Mouse (Mus musculus) heart, embryonic 10.5 days (tissue): ENCODE data around the gene Hesx1. TPM values are rescaled to one million over a fixed set of nuclear protein-coding genes. Genes with fewer than 3 reads are reported as not detected.

Experiments
- DNase-seq: peaks from one replicate; pipeline ENCODE4 v3.0.0-alpha.2; 2017; ENCODE audit warnings: low spot score
- H3K27ac ChIP-seq: fragments of 300-500 bp; sonication (generic); 2 replicates; pipeline ENCODE4 v1.5.1; 2016; ENCODE audit warnings: mild to moderate bottlenecking
- H3K27me3 ChIP-seq: fragments of 300-500 bp; sonication (generic); 2 replicates; pipeline ENCODE4 v1.6.1; 2016; ENCODE audit warnings: mild to moderate bottlenecking; ENCODE audit not compliant: poor library complexity, insufficient read depth, severe bottlenecking
- H3K36me3 ChIP-seq: fragments of 300-500 bp; sonication (generic); 2 replicates; pipeline ENCODE4 v1.6.1; 2016; ENCODE audit warnings: mild to moderate bottlenecking, moderate library complexity
- H3K4me1 ChIP-seq: fragments of 300-500 bp; sonication (generic); 2 replicates; pipeline ENCODE4 v1.6.1; 2016; ENCODE audit warnings: mild to moderate bottlenecking
- H3K4me3 ChIP-seq: fragments of 300-500 bp; sonication (generic); 2 replicates; pipeline ENCODE4 v1.5.1; 2016; ENCODE audit warnings: mild to moderate bottlenecking, moderate library complexity
- H3K9me3 ChIP-seq: fragments of 300-500 bp; sonication (generic); 2 replicates; pipeline ENCODE4 v1.6.1; 2016; ENCODE audit warnings: mild to moderate bottlenecking, moderate library complexity
- WGBS: fragments of 180-500 bp; shearing (Covaris S2); methylation state at CpG from one replicate; pipeline ENCODE4 v1.1.7; 2016; 5-methylcytosine and 5-hydroxymethylcytosine counted together
- polyA plus RNA-seq: library from polyadenylated mRNA; unstranded; fragments of >200 nt; fragmentation: Nextera tagmentation; extraction: Ambion mirVana; gene quantifications from 2 replicates; pipeline ENCODE4 v1.2.1, GENCODE M21; 2016

Hesx1 gene
- polyA plus RNA-seq, 1 experiment from 2014 or later: 1.5 TPM

DNA sequence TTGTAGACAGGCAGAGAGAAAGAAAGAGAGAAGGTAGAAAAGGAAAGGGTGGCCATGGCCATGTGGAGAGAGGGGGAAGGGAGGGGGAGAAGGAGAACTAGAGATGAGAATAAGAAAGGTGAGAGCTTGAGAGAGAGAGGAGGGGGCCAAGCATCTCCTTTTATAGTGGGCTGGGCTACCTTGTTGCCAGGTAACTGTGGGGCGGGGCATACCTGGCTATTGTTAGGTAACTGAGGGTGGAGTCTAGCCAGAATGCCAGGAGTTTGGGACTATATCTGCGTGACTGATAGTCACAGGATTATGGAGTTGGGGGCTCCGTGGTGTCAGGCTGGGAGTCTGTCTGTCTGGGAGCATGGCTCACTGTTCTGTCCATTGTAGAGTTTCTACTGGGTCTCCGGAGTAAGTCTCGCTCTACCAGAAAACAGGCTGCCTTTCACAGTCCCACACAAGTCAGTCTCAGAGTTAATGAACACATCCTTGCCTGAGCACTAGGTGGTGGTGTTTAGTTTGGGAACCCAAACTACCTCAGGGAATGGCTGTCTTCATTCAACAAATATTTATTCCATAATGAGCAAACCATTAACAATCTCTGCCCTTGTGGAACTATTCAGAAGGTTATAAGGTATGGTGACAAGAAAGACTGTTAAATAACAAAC lies 12.6 kb upstream of the Hesx1 start:
- Histone ChIP-seq H3K36me3 (peaks cover 4% of the 10 kb centered on the region), H3K27me3 (no peaks in the 10 kb centered on the region), H3K4me1 (peaks cover 10% of the 10 kb centered on the region), H3K27ac (no peak overlapping the region), H3K9me3 (peaks cover 5% of the 10 kb centered on the region; the same call in 1 of the 2 replicates), H3K4me3 (no peak overlapping the region)
- WGBS: 60% methylated on average over 5 of the region's 5 CpGs
- no peak for DNase-seq

DNA sequence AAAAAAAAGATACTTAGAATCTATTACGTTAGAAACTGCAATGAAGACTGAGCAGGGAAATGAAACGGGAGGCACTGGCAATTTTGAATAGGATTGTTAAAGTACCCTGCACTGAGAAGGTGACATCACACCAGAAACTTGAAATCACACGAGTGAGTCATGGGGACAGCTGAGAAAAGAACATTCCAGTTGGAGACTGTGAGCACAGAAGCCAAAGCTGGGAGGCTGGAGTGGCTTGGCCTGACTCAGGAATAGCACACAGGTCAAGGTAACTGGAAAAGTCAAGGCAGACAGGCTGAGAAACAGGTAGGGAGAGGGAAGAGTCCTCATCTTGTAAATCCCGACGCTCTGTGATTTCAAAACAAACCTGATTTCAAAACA lies 12.1 kb upstream of the Hesx1 start:
- Histone ChIP-seq H3K27me3 (no peaks in the 10 kb centered on the region), H3K9me3 (peaks cover 5% of the 10 kb centered on the region; the same call in 1 of the 2 replicates), H3K4me3 (no peak overlapping the region), H3K27ac (no peak overlapping the region), H3K36me3 (peaks cover 4% of the 10 kb centered on the region), H3K4me1 (peaks cover 5% of the 10 kb centered on the region)
- no peak for DNase-seq
- WGBS: 76% methylated on average over 5 of the region's 5 CpGs

DNA sequence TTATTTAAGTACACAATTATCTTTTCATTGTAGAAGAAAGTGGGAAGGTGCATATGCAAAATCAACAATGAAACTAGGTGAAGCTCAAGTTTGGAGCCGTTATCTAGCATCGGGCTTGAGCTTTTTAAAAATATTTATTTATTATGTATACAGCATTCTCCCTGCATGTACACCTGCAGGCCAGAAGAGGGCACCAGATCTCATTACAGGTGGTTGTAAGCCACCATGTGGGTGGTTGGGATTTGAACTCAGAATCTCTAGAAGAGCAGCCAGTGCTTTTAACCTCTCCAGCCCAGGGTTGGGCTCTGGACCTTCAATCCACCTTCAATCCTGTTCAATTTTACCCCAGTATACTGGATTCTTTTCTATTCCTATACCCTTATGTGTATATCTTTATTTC lies 5.5 kb upstream of the Hesx1 start:
- Histone ChIP-seq H3K27me3 (no peaks in the 10 kb centered on the region), H3K36me3 (no peaks in the 10 kb centered on the region), H3K4me3 (no peak overlapping the region), H3K4me1 (peaks cover 3% of the 10 kb centered on the region; the same call in 1 of the 2 replicates), H3K27ac (no peak overlapping the region), H3K9me3 (no peaks in the 10 kb centered on the region)
- DNase-seq: no peak
- WGBS: 61% methylated on average over 2 of the region's 2 CpGs

DNA sequence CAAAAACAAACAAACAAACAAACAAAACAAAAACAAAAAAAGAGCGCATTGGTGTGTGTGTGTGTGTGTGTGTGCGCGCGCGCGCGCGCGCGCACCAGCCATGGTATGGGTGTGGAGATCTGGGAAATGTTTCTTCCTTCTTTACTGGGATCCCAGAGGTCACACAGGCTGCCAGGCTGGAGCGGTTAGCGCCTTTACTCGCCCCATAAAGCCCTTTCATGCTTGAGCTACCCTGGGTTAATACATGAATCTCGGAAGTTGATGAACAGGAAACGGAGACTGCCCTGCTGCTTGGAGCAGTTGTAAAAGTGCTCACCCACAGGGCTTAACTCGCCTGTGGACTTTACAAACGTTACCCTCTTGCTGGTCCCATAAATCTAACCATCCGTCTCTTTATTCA lies 2.6 kb upstream of the Hesx1 start:
- Histone ChIP-seq H3K9me3 (no peaks in the 10 kb centered on the region), H3K4me3 (no peak overlapping the region), H3K27me3 (no peaks in the 10 kb centered on the region), H3K36me3 (no peaks in the 10 kb centered on the region), H3K4me1 (peaks cover 12% of the 10 kb centered on the region; the same call in 1 of the 2 replicates), H3K27ac (no peak overlapping the region)
- WGBS: 77% methylated on average over 18 of the region's 18 CpGs
- no peak for DNase-seq

GRCm38 (mm10) chr14:26993427-26993826 lies 789 bp upstream of the Hesx1 start:
- 46% methylated on average over 3 of the region's 3 CpGs for WGBS
- Histone ChIP-seq H3K4me1 (peaks cover 12% of the 10 kb centered on the region; the same call in 1 of the 2 replicates), H3K27ac (peak overlapping the region; percentile 84; the same call in 1 of the 2 replicates), H3K36me3 (no peaks in the 10 kb centered on the region), H3K4me3 (no peak overlapping the region), H3K9me3 (no peaks in the 10 kb centered on the region), H3K27me3 (no peaks in the 10 kb centered on the region)
- no peak for DNase-seq

- peaks cover 9% of the 10 kb centered on the region for H3K27me3 ChIP-seq
- DNase-seq: no peak
Observed at GRCm38 (mm10) chr14:26996257-26996656, 2.0 kb downstream of the Hesx1 start.

DNA sequence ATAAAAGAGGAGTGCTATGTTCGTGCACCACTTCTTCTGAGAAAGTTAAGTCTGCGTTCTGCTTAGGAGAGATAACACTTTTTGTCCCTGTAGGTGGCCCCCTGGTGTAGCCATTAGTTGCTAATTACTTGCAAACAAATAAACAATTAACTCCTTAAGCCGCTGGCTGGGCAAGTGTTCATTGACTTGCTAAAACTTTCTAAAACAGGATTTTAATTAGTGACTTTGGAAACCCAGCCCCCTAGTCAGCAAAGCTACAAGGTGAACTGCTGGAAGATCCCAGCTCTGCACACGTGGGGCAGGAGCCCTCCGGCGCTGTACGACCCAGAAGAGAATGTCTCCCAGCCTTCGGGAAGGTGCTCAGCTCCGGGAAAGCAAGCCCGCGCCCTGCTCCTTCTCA lies 6.2 kb downstream of the Hesx1 start:
- WGBS: 2% methylated on average over 11 of the region's 11 CpGs
- H3K4me1 ChIP-seq: peaks cover 5% of the 10 kb centered on the region; the same call in 1 of the 2 replicates
- H3K36me3 ChIP-seq: no peaks in the 10 kb centered on the region
- peak overlapping the region; percentile 48 for H3K4me3 ChIP-seq
- no peaks in the 10 kb centered on the region for H3K9me3 ChIP-seq
- peaks cover 14% of the 10 kb centered on the region for H3K27me3 ChIP-seq
- H3K27ac ChIP-seq: peak overlapping the region; percentile 69
- no peak for DNase-seq

More at GRCm38 (mm10) chr14:26996257-26996656, 2.0 kb downstream of the Hesx1 start:
- no peak overlapping the region for H3K4me3 ChIP-seq
- no peak overlapping the region for H3K27ac ChIP-seq
- peaks cover 17% of the 10 kb centered on the region; the same call in 1 of the 2 replicates for H3K4me1 ChIP-seq
- H3K36me3 ChIP-seq: no peaks in the 10 kb centered on the region
- no peaks in the 10 kb centered on the region for H3K9me3 ChIP-seq

GRCm38 (mm10) chr14:27004906-27005305 lies 10.7 kb downstream of the Hesx1 start:
- Histone ChIP-seq H3K36me3 (no peaks in the 10 kb centered on the region), H3K4me1 (peaks cover 11% of the 10 kb centered on the region), H3K9me3 (no peaks in the 10 kb centered on the region), H3K4me3 (no peak overlapping the region), H3K27ac (no peak overlapping the region), H3K27me3 (peaks cover 14% of the 10 kb centered on the region)
- DNase-seq: no peak
- 82% methylated on average over 7 of the region's 7 CpGs for WGBS

DNA sequence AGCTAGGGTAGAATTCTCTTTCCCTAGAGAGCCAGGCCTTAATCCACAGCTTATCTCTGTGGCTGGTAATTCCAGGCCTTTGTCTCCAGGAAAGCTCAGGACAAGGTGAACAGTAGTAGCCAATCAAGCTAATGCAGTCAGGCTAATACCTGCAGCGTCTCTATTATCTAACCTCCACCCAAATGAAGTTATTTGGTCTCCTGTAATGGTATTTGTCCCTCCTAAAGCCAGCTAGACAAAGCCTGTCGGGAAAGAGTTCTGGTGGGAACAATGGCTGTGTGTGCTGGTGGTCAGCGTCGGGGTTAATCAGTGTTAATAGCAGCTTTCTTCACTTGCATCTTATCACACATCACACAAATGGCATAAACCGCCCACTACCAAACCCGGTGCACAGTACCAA lies 11.7 kb downstream of the Hesx1 start:
- no peaks in the 10 kb centered on the region for H3K36me3 ChIP-seq
- no peak for DNase-seq
- H3K4me3 ChIP-seq: no peak overlapping the region
- H3K27ac ChIP-seq: no peak overlapping the region
- H3K4me1 ChIP-seq: peaks cover 6% of the 10 kb centered on the region
- H3K9me3 ChIP-seq: no peaks in the 10 kb centered on the region
- 20% methylated on average over 6 of the region's 6 CpGs for WGBS
- H3K27me3 ChIP-seq: peaks cover 8% of the 10 kb centered on the region

GRCm38 (mm10) chr14:27011561-27011960 lies 17.3 kb downstream of the Hesx1 start:
- no peaks in the 10 kb centered on the region for H3K36me3 ChIP-seq
- H3K27me3 ChIP-seq: no peaks in the 10 kb centered on the region
- no peak for DNase-seq
- 75% methylated on average over 5 of the region's 5 CpGs for WGBS
- no peak overlapping the region for H3K27ac ChIP-seq
- no peaks in the 10 kb centered on the region for H3K9me3 ChIP-seq
- H3K4me1 ChIP-seq: no peaks in the 10 kb centered on the region
- no peak overlapping the region for H3K4me3 ChIP-seq

DNA sequence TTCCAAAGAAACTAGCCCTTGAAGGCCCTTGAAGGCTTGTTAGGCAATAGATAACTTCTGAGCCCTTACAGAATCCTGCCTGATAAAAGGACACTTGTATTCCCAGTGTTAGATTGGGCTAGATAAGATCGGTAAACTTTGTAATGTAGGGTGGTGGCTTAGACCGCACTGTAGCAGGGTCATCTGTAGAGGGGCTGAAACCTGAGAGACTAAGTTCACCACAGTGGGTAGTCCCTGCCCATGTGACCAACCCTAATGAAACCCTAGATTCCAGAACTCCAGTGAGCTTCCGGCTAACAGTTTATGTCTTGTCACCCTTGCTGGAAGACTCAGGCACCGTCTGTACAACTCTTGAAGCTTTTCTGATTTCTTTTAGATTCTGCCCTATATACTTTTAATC lies 19.4 kb downstream of the Hesx1 start:
- Histone ChIP-seq H3K36me3 (no peaks in the 10 kb centered on the region), H3K4me3 (no peak overlapping the region), H3K4me1 (no peaks in the 10 kb centered on the region), H3K27ac (no peak overlapping the region), H3K9me3 (no peaks in the 10 kb centered on the region), H3K27me3 (no peaks in the 10 kb centered on the region)
- DNase-seq: peak; percentile 46
- WGBS: 40% methylated on average over 4 of the region's 4 CpGs

- 81% methylated on average over 2 of the region's 2 CpGs for WGBS
- no peak for DNase-seq
- no peaks in the 10 kb centered on the region for H3K4me1 ChIP-seq
- H3K27ac ChIP-seq: no peak overlapping the region
- no peaks in the 10 kb centered on the region for H3K27me3 ChIP-seq
- H3K4me3 ChIP-seq: no peak overlapping the region
- no peaks in the 10 kb centered on the region for H3K9me3 ChIP-seq
- H3K36me3 ChIP-seq: no peaks in the 10 kb centered on the region
Observed at GRCm38 (mm10) chr14:27017936-27018335, 23.7 kb downstream of the Hesx1 start.

- DNase-seq: peak; percentile 35
- Histone ChIP-seq H3K4me3 (no peak overlapping the region), H3K4me1 (no peaks in the 10 kb centered on the region), H3K36me3 (no peaks in the 10 kb centered on the region), H3K27me3 (no peaks in the 10 kb centered on the region), H3K9me3 (no peaks in the 10 kb centered on the region), H3K27ac (no peak overlapping the region)
- 88% methylated on average over 14 of the region's 14 CpGs for WGBS
Observed at GRCm38 (mm10) chr14:27019850-27020249, 25.6 kb downstream of the Hesx1 start.

GRCm38 (mm10) chr14:27022876-27023275 lies 28.7 kb downstream of the Hesx1 start:
- Histone ChIP-seq H3K36me3 (no peaks in the 10 kb centered on the region), H3K4me1 (peaks cover 3% of the 10 kb centered on the region; the same call in 1 of the 2 replicates), H3K9me3 (no peaks in the 10 kb centered on the region), H3K27ac (no peak overlapping the region), H3K27me3 (no peaks in the 10 kb centered on the region), H3K4me3 (no peak overlapping the region)
- DNase-seq: no peak
- 45% methylated on average over 11 of the region's 11 CpGs for WGBS
